Mouse (Mus musculus): ENCODE data around the gene Otud3. TPM values are rescaled to one million over a fixed set of nuclear protein-coding genes. Genes with fewer than 3 reads are reported as not detected.
A peak's percentile ranks its signal among the peaks of the same experiment; 100 is the strongest.

Otud3 gene
- polyA plus RNA-seq, 1 experiment = 10.3 TPM

DNA sequence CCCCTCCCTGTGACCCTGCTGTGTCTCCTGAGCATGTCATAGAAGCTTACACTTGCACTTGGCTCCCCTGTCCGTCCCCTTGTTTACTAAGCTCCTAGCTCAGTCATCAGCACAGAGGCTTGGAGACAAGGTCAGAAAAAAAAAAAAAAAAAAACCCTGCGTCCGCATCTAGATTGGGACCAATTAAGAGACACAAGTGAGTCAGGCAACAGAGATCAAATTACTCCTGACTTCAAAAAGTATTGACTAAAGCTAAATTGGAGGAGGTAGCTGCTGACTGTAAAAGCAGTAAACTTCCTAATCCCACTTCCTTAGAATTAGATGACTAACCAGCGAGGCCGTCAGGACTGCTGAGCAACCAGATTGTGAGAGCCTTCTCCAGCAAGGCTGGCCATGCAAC is 48.7 kb downstream of the Otud3 start:
- 28% methylated on average over 5 of the region's 5 CpGs for WGBS
- Histone ChIP-seq H3K36me3 (ENCODE audit: control insufficient read depth, insufficient read depth, low read length) (no peaks in the 10 kb centered on the region), H3K27ac (ENCODE audit: insufficient read depth, low read depth, low read length) (no peak overlapping the region), H3K4me3 (ENCODE audit: low read depth, low read length) (no peak overlapping the region), H3K27me3 (ENCODE audit: control insufficient read depth, insufficient read depth, low read length) (no peaks in the 10 kb centered on the region; the same call in 1 of the 2 replicates), H3K4me1 (ENCODE audit: control insufficient read depth, insufficient read depth, insufficient read length, low read length) (no peaks in the 10 kb centered on the region)
- TF ChIP-seq CTCF (IDR thresholded peaks at IDR 0.05; ENCODE audit: extremely low read depth, insufficient read length, insufficient replicate concordance, low read depth, low read length) (no peak), POLR2A (IDR thresholded peaks at IDR 0.05; ENCODE audit: low read depth, low read length) (no peak)

DNA sequence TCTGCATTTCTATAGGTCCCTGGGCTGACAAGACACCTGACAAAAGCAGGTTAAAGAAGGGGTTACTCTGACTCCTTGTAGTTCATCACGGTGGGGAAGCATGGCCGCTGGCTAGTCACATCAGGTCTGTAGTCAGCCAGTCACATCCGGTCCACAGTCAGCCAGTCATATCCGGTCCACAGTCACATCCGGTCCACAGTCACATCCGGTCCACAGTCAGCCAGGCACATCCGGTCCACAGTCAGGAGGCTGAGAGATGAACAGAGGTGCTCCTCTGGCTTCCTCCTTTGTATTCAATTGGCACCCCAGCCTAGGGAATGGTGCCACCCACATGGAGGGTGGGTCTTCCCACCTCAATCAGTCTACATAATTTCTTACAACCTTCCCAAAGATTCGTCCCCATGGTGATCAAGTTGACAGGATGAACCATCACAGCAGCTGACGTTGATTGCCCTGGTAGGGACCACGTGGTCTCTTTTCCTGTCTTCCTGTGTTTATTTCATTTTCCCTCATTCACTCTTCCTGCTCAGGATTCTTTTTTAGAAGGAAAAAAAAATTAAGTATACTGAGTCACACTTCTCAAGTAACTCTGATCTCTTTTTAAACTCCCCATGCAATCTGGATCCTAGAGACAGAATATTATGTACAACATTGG is 50.3 kb downstream of the Otud3 start, which contains the start of gene Pla2g5:
Gene Pla2g5 (minus strand): TSS at position 139 of the 655 bp plus-strand sequence.
- 69% methylated on average over 10 of the region's 10 CpGs for WGBS
- no peaks in the 10 kb centered on the region; the same call in 1 of the 2 replicates for H3K27me3 ChIP-seq (ENCODE audit: control insufficient read depth, insufficient read depth, low read length)
- H3K27ac ChIP-seq (ENCODE audit: insufficient read depth, low read depth, low read length) = no peak within 1 kb of the TSS
- H3K36me3 ChIP-seq (ENCODE audit: control insufficient read depth, insufficient read depth, low read length) = no peaks in the 10 kb centered on the region
- H3K4me1 ChIP-seq (ENCODE audit: control insufficient read depth, insufficient read depth, insufficient read length, low read length) = no peaks in the 10 kb centered on the region
- H3K4me3 ChIP-seq (ENCODE audit: low read depth, low read length) = no peak within 1 kb of the TSS
- TF ChIP-seq POLR2A (IDR thresholded peaks at IDR 0.05; ENCODE audit: low read depth, low read length) (no peak), CTCF (IDR thresholded peaks at IDR 0.05; ENCODE audit: extremely low read depth, insufficient read length, insufficient replicate concordance, low read depth, low read length) (no peak)

DNA sequence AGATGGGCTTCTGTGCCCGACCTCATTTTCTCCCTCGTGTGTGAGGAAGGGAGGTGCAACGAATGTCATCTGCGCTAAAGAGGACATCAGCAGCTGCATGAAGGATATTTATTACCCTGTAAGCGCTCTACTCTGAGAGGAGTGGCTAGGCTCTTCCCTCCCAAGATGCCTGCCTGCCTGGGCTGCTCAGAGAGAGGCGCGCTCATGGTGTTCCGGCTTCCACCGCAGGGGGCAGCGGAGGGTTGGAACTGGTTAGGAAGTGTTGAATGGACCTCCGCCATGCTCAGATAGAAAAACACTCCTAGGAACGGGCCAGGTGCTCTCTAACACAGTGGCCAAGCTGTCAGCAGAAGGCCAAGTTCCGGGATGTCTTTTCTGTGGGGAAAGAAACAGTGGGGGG is 54.0 kb downstream of the Otud3 start:
- Histone ChIP-seq H3K27me3 (ENCODE audit: control insufficient read depth, insufficient read depth, low read length) (peaks cover 2% of the 10 kb centered on the region; the same call in 1 of the 2 replicates), H3K36me3 (ENCODE audit: control insufficient read depth, insufficient read depth, low read length) (no peaks in the 10 kb centered on the region), H3K4me3 (ENCODE audit: low read depth, low read length) (0 out of 2 replicates have a peak overlapping the region, but pooled peaks have one; percentile 4), H3K27ac (ENCODE audit: insufficient read depth, low read depth, low read length) (no peak overlapping the region), H3K4me1 (ENCODE audit: control insufficient read depth, insufficient read depth, insufficient read length, low read length) (no peaks in the 10 kb centered on the region)
- no peak for TF ChIP-seq POLR2A (IDR thresholded peaks at IDR 0.05; ENCODE audit: low read depth, low read length)
- TF ChIP-seq CTCF (IDR thresholded peaks at IDR 0.05; ENCODE audit: extremely low read depth, insufficient read length, insufficient replicate concordance, low read depth, low read length) = peak; percentile 51; the same call in 1 of the 2 replicates
- 4% methylated on average over 13 of the region's 13 CpGs for WGBS

DNA sequence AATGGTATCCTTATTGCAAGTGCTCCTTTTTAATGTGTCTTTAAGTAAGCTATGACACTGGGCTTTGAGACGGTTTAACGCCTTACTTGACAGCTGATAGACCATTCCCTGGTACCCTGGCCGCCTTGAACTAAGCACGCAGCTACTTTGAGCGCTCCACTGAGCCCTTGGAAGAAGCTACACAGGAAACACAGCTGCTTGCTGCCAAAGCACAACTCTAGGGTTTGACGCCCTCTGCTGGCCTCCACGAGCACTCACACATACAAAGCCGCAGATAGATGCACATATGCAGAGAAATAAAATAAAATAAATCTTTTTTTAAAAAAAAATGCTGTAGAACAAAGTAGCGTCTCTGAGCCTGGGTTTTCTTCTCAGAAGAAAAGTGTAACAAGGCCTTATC is 54.5 kb downstream of the Otud3 start:
- H3K27ac ChIP-seq (ENCODE audit: insufficient read depth, low read depth, low read length) = no peak overlapping the region
- H3K4me3 ChIP-seq (ENCODE audit: low read depth, low read length) = no peak overlapping the region
- no peaks in the 10 kb centered on the region for H3K4me1 ChIP-seq (ENCODE audit: control insufficient read depth, insufficient read depth, insufficient read length, low read length)
- 0 out of 2 replicates have a peak, but pooled peaks cover 2% of the 10 kb centered on the region for H3K27me3 ChIP-seq (ENCODE audit: control insufficient read depth, insufficient read depth, low read length)
- TF ChIP-seq CTCF (IDR thresholded peaks at IDR 0.05; ENCODE audit: extremely low read depth, insufficient read length, insufficient replicate concordance, low read depth, low read length) (0 out of 2 replicates have a peak, but pooled peaks have one; percentile 17), POLR2A (IDR thresholded peaks at IDR 0.05; ENCODE audit: low read depth, low read length) (no peak)
- 34% methylated on average over 9 of the region's 9 CpGs for WGBS
- no peaks in the 10 kb centered on the region for H3K36me3 ChIP-seq (ENCODE audit: control insufficient read depth, insufficient read depth, low read length)

DNA sequence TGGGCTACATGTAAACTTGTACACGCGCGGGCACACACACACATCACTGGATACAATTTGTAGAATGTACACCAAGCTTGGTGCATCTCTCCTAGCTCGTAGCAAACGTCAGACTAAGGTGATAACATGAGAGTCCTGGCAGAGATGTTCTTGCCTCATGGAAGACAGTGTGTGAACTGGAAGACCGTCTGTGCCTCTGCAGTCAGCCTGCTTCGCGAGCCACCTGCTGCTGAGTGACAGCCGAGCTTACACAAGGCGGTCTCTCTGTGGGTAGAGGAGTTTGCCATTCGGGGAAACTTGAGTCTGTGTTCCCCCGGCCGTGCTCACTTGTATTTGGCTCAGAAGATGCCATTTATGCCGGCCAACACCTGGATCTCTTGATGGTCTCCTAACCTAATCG is 55.3 kb downstream of the Otud3 start:
- 74% methylated on average over 15 of the region's 15 CpGs for WGBS
- TF ChIP-seq CTCF (IDR thresholded peaks at IDR 0.05; ENCODE audit: extremely low read depth, insufficient read length, insufficient replicate concordance, low read depth, low read length) (no peak), POLR2A (IDR thresholded peaks at IDR 0.05; ENCODE audit: low read depth, low read length) (no peak)
- Histone ChIP-seq H3K4me3 (ENCODE audit: low read depth, low read length) (no peak overlapping the region), H3K27ac (ENCODE audit: insufficient read depth, low read depth, low read length) (no peak overlapping the region), H3K36me3 (ENCODE audit: control insufficient read depth, insufficient read depth, low read length) (no peaks in the 10 kb centered on the region), H3K27me3 (ENCODE audit: control insufficient read depth, insufficient read depth, low read length) (0 out of 2 replicates have a peak, but pooled peaks cover 2% of the 10 kb centered on the region), H3K4me1 (ENCODE audit: control insufficient read depth, insufficient read depth, insufficient read length, low read length) (no peaks in the 10 kb centered on the region)

DNA sequence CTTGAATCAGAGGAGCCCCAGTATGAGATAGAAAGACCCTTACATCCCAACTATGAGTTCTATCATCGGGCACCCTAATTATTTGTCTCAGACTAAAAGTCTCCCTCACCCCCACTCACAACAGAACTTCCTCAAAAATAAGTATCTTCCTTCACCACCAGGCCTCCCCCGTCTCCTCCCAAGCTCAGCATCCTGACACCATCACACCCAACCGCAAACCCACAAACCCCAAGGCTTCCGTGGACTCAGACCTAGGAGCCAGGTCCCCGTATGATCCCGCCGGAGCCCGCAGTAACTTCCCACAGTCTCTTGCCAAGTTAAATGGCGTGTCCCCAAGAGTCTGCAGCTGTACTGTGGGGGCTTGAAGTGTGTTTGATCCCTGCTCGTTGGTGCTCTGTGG is 56.2 kb downstream of the Otud3 start:
- H3K4me1 ChIP-seq (ENCODE audit: control insufficient read depth, insufficient read depth, insufficient read length, low read length) = no peaks in the 10 kb centered on the region
- H3K36me3 ChIP-seq (ENCODE audit: control insufficient read depth, insufficient read depth, low read length) = no peaks in the 10 kb centered on the region
- no peak for TF ChIP-seq POLR2A (IDR thresholded peaks at IDR 0.05; ENCODE audit: low read depth, low read length)
- TF ChIP-seq CTCF (IDR thresholded peaks at IDR 0.05; ENCODE audit: extremely low read depth, insufficient read length, insufficient replicate concordance, low read depth, low read length) = no peak
- H3K27ac ChIP-seq (ENCODE audit: insufficient read depth, low read depth, low read length) = no peak overlapping the region
- H3K27me3 ChIP-seq (ENCODE audit: control insufficient read depth, insufficient read depth, low read length) = 0 out of 2 replicates have a peak, but pooled peaks cover 2% of the 10 kb centered on the region
- 75% methylated on average over 10 of the region's 10 CpGs for WGBS
- H3K4me3 ChIP-seq (ENCODE audit: low read depth, low read length) = no peak overlapping the region

DNA sequence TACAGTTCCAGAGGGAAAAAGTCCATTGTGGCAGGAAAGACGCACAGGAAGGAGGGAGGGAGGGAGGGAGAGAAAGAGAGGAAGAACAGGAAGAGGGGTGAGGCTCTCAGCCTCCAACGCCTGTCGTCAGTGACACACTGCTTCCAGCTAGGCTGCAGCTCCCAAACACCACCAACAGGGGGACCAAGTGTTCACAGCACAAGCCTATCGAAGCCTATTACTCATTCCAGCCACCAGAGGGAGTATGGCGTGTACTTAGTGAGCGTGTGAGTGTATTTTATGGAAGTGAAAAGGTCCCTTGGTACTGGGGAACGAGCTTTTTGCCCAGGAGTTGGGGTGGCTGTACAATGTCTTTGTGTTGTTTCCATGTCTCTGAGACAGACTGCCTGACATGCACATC is 57.3 kb downstream of the Otud3 start:
- Histone ChIP-seq H3K36me3 (ENCODE audit: control insufficient read depth, insufficient read depth, low read length) (no peaks in the 10 kb centered on the region), H3K27me3 (ENCODE audit: control insufficient read depth, insufficient read depth, low read length) (0 out of 2 replicates have a peak, but pooled peaks cover 2% of the 10 kb centered on the region), H3K4me3 (ENCODE audit: low read depth, low read length) (no peak overlapping the region), H3K4me1 (ENCODE audit: control insufficient read depth, insufficient read depth, insufficient read length, low read length) (no peaks in the 10 kb centered on the region), H3K27ac (ENCODE audit: insufficient read depth, low read depth, low read length) (no peak overlapping the region)
- TF ChIP-seq CTCF (IDR thresholded peaks at IDR 0.05; ENCODE audit: extremely low read depth, insufficient read length, insufficient replicate concordance, low read depth, low read length) (peak; percentile 91; the same call in 1 of the 2 replicates), POLR2A (IDR thresholded peaks at IDR 0.05; ENCODE audit: low read depth, low read length) (no peak)
- 15% methylated on average over 7 of the region's 7 CpGs for WGBS
